Mouse (Mus musculus) ovary, postnatal 14 days (tissue): ENCODE data around the gene Gm28308.

Source experiments
- DNase-seq: peaks from one replicate; pipeline ENCODE4 v3.0.0; 2022; ENCODE audit warnings: low spot score

Gm28308 gene

GRCm38 (mm10) chr6:52183311-52184080 lies 29.6 kb downstream of the Gm28308 start:
- DNase-seq: no peak

GRCm38 (mm10) chr6:52182793-52183192 lies 30.3 kb downstream of the Gm28308 start:
- DNase-seq: no peak

GRCm38 (mm10) chr6:52182030-52182429 lies 31.1 kb downstream of the Gm28308 start:
- DNase-seq: no peak

DNA sequence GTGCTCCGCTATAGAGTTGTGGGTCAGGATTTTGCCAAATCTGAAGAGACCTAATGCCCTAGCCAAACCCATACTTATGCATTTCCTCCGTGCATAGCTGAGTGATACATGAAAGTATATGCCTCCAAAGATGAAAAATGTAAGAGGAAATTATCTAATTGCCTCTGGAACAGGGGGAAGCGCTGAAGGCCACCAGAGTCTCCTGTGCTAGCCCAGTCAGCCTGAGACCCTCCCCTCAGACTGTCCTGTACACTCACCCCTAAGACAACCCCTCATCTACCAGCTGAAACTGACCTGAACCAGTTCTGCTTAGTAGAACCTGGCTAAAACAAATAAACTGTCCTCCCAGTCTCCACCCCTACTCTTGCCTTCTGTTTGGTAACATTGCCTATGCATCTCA lies 32.4 kb downstream of the Gm28308 start:
- DNase-seq: no peak

DNA sequence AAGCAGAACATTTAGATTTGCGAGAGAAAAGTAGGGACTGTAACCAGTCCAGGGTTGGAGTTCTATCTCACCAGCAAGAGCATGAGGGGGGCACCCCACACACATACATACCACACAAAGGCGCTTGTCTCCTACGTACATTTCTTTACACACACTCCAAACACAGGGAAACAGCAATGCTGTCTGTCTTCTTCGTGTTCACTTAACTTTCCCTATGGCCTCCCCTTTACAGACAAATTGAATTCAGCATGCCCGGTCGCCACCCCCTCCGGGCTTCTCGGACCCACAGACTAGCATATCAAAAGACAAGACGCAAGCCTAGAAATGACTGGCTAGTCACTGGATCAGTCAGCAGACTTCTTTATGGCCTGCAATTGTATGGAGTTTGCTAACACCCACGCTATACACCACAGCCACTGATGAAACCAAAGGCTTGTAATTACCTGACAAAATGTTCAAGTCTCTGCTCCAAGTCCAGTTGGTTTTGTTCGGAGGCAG lies 32.9 kb downstream of the Gm28308 start:
- DNase-seq: no peak

- no peak for DNase-seq
These were observed 33.4 kb downstream of the Gm28308 start for GRCm38 (mm10) chr6:52179690-52180089.

DNA sequence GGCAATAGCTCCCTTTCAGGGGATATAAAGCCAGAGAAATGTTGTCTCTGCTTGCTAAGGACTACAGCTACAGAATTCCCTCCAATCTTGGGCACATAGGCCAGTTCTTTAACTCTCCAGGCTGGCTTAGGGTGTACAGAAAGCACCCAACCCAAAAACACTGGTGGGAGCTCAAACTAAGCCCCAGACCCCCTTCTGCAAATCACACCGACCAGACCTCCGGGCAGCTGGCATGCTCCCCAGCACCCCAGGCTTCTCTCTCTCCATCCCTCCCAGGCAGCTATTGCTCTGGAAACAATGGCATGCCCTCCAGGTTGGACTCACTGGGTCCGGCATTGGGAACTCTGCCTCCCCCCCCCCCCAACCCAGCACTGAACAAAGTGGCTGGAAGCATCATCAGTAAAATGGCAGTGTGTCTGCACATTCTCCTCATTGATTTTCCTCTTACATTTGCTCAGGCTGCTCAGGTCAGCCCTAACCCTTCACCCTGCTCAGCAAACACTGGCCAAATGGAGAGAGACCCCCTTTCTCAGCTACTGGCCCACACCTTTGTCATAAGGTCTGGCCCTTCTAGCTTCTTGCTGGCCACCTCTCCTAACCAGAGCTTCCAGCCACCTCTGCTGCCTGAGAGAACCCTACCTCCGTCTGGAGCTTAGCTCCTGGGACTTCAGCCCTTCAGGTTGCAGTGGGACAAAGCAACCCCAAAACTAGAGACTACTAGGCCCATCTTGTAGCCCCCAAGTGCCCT lies 34.0 kb downstream of the Gm28308 start:
- no peak for DNase-seq

GRCm38 (mm10) chr6:52177806-52178205 lies 35.3 kb downstream of the Gm28308 start:
- no peak for DNase-seq

DNA sequence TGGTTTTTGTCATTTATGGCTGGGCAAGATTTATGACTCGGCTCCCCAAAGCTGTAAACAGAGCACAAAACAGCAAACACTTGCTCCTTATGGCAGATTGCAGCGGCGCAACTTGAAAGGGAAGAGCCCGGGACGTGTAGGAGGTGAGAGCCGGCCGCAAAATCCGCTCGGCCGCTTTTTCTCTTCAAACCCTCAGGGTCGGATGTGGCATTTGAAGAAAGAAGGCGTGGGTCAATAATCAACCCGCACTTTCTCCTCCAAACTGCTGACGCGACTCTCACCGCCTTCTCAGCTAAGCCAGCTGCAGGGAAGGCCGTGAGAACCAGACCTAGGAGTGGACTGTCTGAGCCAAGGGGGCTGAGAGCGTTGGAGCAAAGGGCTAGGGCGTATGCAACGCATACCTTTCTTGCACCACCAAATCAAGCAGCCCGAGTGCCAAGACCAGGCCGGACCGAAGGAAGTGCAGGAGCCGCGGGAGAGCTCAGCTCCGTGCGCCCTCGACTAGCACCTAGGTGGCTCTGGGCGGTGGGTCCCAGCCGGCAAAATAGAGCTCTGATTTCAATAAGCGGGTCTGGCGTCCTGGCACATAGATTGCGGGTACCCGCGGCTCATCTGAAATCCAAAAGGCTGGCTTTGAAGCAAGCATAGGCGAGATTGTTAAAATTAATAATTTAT lies 35.9 kb downstream of the Gm28308 start, which contains the start of gene 5730596B20Rik:
5730596B20Rik (plus strand) TSS at position 438 of the 675 bp plus-strand sequence.
- DNase-seq: no peak

- no peak for DNase-seq
These were observed 36.7 kb downstream of the Gm28308 start for GRCm38 (mm10) chr6:52176391-52176790.

DNA sequence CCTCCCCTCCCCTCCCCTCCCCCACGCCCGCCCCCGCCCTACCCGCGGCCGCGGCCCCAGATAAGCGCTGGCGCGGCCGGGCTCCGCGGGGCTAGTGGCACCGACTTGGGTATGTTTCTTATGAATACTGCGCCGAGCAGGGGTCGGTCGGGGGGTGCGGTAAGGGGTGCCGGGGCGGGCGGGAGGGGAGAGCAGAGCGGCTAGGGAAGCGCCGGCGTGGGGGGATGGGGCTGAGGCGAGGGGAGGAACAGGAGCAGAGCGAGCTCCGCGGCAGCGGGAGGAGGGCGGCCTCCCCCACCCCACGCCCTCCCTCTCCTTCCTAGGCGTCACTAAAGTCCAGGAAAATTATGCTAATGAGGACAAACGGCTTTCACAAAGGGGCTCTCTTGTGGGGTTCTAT lies 37.3 kb downstream of the Gm28308 start:
- DNase-seq: no peak

GRCm38 (mm10) chr6:52174968-52175751 lies 38.0 kb downstream of the Gm28308 start:
- no peak for DNase-seq

DNA sequence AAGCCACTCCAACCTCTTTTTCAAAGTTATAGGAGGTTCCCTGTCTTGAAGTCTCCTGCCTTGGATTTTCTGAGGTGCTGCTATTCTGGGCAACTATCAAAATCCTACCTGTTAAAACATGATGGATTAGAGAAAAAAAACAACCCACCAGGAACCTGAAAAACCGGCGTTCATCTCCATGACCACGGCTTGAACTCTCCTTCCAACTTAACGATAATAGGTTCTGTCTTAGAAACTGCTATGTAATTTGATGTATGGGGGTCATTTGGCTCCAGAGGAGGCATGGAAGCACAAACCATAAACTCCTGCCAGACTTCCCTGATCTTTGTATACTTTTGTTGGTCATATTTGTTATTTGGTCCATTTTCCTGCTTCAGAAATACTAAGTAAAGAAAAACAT lies 39.5 kb downstream of the Gm28308 start:
- DNase-seq: no peak

DNA sequence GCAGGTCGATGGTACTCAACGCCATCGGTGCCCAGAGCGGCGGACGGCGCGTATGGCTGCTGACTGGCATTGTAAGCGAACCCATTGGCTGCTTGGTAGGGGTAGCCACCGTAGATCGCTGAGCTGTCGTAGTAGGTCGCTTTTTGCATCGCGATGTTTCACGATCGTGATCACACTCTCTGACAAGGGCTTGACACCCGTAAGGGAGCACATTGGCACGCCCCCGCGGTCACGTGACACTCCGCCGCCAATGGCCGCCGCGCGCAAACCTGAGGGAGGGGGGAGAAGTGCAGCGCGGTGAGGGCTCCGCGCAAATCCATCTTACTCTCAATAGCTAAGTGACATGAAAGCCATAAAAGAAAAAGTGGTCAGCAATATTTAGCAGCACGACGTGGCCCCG lies 40.6 kb downstream of the Gm28308 start:
- no peak for DNase-seq

- no peak for DNase-seq
These were observed 41.2 kb downstream of the Gm28308 start for GRCm38 (mm10) chr6:52171938-52172337.

DNA sequence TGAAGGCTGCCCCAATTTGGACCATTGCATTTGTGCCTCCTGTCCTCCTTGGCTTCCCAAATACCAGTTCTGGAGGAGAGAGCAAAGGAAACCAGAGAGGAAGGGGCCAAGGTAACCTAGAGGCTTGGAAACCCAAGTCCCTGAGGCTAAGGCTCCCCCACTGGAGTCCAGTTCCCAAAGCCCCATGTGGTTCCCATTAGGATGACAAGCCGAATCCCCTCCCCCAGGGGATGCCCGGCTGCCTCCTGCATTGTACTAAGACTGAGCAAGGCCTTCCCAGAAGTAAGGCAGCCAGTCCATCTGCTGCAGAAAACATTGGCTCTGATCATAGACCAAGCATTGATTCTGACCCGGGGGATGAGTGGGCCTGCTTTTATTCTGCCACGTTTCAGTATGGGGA lies 41.8 kb downstream of the Gm28308 start:
- DNase-seq: no peak

GRCm38 (mm10) chr6:52170898-52171223 lies 42.3 kb downstream of the Gm28308 start:
- DNase-seq: no peak

GRCm38 (mm10) chr6:52170166-52170897 lies 42.8 kb downstream of the Gm28308 start:
- DNase-seq: no peak

- no peak for DNase-seq
These were observed 43.5 kb downstream of the Gm28308 start for GRCm38 (mm10) chr6:52169499-52170165.

DNA sequence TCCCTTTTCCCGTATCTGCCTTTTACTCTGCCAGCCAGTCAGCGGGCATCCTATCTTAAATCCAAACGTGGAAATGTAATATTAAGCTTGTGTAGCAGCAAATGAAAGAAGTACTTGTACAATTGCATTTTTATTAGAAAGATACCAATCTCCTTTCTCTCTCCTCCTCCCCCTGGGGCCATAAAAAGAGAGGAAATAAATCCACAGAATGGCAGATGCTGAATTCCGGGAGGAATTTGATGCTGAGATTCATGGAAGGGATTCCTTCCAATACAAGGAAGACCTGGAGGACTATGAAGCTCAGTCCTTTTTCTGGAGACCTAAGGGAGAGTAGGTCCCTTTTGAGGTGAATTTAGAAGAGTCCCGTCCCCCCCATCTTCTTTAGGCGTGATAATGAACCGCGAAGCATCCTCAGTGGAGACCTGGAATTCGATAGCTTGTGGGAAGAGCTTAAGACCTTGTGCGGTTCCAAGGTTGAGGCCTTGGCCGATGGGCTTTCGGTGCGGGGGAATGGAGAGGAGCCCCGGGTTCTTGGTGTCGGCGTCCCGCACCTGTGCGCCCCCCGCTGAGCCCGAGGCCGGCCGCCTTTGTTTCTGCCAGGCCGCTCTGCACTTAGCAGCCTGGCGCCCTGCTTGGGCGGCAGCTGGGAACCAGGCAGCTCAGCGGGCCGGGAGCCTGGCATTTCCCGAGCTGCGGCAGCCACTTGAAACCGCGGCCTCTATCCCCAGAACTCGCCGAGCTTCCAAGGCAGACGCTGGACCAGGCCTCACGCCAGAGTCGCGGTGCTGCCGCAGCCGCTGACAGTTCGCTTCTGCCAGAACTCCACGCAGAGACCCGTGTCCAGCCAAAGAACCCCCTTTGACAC lies 44.7 kb downstream of the Gm28308 start:
- no peak for DNase-seq
